Mouse (Mus musculus): Measurements from ENCODE around the gene Rfc5.

DNA sequence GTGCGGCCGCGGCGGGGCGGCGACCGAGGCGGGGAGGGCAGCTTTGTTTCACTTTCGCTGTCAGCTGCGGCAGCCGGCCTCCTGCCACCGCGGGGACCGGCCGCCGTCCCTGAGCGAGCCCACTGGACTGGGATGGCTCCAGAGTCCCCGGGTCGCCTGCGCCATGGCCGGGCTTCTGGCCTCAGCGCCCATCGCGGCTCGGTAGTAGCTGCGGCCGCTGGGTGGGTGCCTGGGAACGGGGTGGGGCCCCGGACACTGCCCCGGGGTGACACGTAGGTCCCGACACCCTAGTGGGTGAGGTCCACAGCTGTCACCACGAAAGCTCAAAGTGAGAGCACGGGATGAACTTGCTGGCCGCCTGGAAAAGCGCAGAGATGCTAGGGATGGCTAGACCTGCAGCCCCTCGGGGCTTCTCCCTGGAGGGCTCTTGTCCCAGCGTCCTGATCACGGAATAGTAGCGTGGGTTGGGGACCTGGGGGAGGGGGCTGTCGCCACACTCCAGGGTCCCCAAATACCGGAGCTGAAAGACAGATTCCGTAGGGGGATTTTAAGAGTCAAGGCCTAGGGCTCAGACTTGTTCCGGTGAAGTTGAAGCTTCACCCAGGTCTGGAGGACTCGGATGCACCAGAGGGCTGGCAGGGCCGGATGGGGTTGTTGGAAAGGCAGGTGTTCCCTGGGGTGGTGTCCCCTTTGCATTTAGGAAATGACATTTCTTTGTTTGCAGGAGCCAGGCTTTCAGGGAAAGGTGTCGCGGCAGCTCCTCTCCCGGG is 31.2 kb downstream of the Rfc5 start:
- TF ChIP-seq CTCF (IDR thresholded peaks at IDR 0.05; ENCODE audit: low read depth), result no peak
- no peak for TF ChIP-seq EP300 (optimal IDR thresholded peaks at IDR 0.05)
